Mouse (Mus musculus): ENCODE data around the gene Hoxd4.

DNA sequence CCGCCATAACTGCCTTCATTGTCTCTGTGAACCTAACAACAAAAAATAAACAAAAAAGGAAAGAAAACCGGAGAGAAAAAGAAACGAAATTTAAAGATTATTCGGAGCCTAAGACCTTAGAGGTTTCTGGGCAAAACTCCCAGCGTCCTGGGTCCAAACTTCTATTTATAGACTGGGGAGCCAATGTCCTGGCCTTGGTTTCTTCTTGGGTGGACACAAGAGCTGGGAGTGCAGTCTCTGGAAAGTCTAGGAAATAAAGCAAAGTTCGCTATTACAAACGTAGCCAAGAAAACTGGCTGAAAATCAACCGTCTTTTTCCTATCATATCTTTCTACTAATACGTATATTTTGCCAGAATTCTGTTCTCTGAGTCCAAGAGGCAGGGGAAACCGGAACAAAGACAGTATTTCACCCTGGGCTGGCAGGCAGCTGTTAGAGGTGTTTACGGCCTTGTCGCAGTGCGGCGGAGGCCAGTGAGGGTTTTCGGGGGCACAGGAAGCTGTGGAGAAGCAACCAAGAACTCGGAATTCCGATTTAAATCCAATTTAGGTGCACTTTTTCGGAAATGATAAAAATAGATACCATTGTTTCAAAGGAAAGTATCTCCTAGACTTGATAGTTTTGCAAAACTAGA is 2.5 kb downstream of the Hoxd4 start:
- TF ChIP-seq ZC3H11A (IDR thresholded peaks at IDR 0.05; ENCODE audit: borderline replicate concordance, low read depth, low read length) (no peak), HCFC1 (IDR thresholded peaks at IDR 0.05; ENCODE audit: borderline replicate concordance, insufficient read depth, low read length) (no peak), CHD2 (IDR thresholded peaks at IDR 0.05; ENCODE audit: low read depth, low read length) (no peak), MAFK (IDR thresholded peaks at IDR 0.05; ENCODE audit: insufficient read depth, low read depth, low read length) (no peak), ZNF384 (IDR thresholded peaks at IDR 0.05; ENCODE audit: low read depth, low read length) (no peak)
